Mouse (Mus musculus) stomach, postnatal 0 days (tissue): Measurements from ENCODE around the gene St6galnac5. TPM values are rescaled to one million over a fixed set of nuclear protein-coding genes. Genes with fewer than 3 reads are reported as not detected.
A peak's percentile ranks its signal among the peaks of the same experiment; 100 is the strongest.

Experiments
- ATAC-seq: fragments of 200-750 bp; cut with Nextera tagmentation; 2 replicates; pipeline ENCODE4 v1.8.0; 2017; ENCODE audit not compliant: low FRiP score, low TSS enrichment
- DNase-seq: peaks from one replicate; pipeline ENCODE4 v3.0.0-alpha.2; 2016; ENCODE audit warnings: low spot score
- H3K27ac ChIP-seq: fragments of 300-500 bp; sonication (generic); replicated peaks from 2 replicates; pipeline ENCODE4 v1.5.1; 2014; ENCODE audit warnings: mild to moderate bottlenecking, control low read depth
- H3K27me3 ChIP-seq: fragments of 300-500 bp; sonication (generic); 2 replicates; pipeline ENCODE4 v1.6.1; 2014; ENCODE audit warnings: low read length; ENCODE audit not compliant: control insufficient read depth, insufficient read depth
- H3K36me3 ChIP-seq: fragments of 300-500 bp; sonication (generic); 2 replicates; pipeline ENCODE4 v1.6.1; 2014; ENCODE audit warnings: low read length, mixed read lengths; ENCODE audit not compliant: control insufficient read depth, insufficient read depth
- H3K4me1 ChIP-seq: fragments of 300-500 bp; sonication (generic); replicated peaks from 2 replicates; pipeline ENCODE4 v1.6.1; 2014; ENCODE audit warnings: antibody characterized with exemption; ENCODE audit not compliant: control insufficient read depth, insufficient read depth
- H3K4me2 ChIP-seq: fragments of 300-500 bp; sonication (generic); replicated peaks from 2 replicates; pipeline ENCODE4 v1.6.1; 2014; ENCODE audit warnings: low read depth, mild to moderate bottlenecking, control low read depth, moderate library complexity
- H3K4me3 ChIP-seq: fragments of 300-500 bp; sonication (generic); 2 replicates; pipeline ENCODE4 v1.5.1; 2014; ENCODE audit warnings: low read depth, low read length, control low read depth
- H3K9ac ChIP-seq: fragments of 300-500 bp; sonication (generic); 2 replicates; pipeline ENCODE4 v1.6.1; 2014; ENCODE audit warnings: mild to moderate bottlenecking, low read length, control low read depth, mixed read lengths
- H3K9me3 ChIP-seq: fragments of 300-500 bp; sonication (generic); 2 replicates; pipeline ENCODE4 v1.6.1; 2016; ENCODE audit warnings: low read length; ENCODE audit not compliant: control insufficient read depth
- CTCF ChIP-seq: IDR thresholded peaks from 2 replicates; pipeline ENCODE4 v1.5.1; 2016; ENCODE audit warnings: antibody characterized with exemption, low read depth, mild to moderate bottlenecking, moderate library complexity
- EP300 ChIP-seq: optimal IDR thresholded peaks from 2 replicates; pipeline ENCODE3; 2016; ENCODE audit warnings: antibody characterized with exemption
- WGBS: fragments of 180-500 bp; shearing (Covaris S2); extraction: QIAGEN DNeasy Blood & Tissue Kit; methylation state at CpG from one replicate; pipeline ENCODE4 v1.1.7; 2014; 5-methylcytosine and 5-hydroxymethylcytosine counted together
- polyA plus RNA-seq: library from polyadenylated mRNA; unstranded; fragments of >200 nt; fragmentation: Nextera tagmentation; extraction: Ambion mirVana; gene quantifications from 2 replicates; pipeline ENCODE4 v1.2.1, GENCODE M21; 2015

St6galnac5 gene
- polyA plus RNA-seq, 1 experiment from 2014 or later, result 0.57 TPM

DNA sequence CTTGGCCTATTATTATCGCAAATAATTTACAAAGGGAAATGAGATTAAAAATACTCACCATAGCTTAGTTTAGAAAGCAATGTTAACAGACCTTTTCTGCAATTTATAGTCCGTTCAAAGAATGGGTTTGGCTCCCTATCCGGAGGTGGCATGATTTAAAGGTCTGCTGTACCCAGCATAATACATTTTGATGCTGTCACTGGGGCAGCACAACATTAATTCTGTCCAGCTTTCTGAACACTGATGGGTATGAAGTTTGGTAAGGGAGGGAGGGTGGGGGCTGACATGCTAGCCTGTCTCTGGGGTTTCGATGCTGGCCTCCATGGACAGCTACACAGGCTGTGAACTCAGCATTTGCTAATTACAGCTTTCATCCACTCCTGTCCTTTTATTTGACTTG lies 149.6 kb downstream of the St6galnac5 start:
- Histone ChIP-seq H3K9ac (no peak overlapping the region), H3K4me3 (no peak overlapping the region), H3K4me1 (no peaks in the 10 kb centered on the region), H3K4me2 (no peak overlapping the region), H3K27ac (no peak overlapping the region), H3K36me3 (no peaks in the 10 kb centered on the region), H3K27me3 (no peaks in the 10 kb centered on the region), H3K9me3 (no peaks in the 10 kb centered on the region)
- WGBS, result 88% methylated on average over 4 of the region's 4 CpGs
- TF ChIP-seq EP300 (no peak), CTCF (no peak)
- no peak for DNase-seq
- ATAC-seq, result no peak

DNA sequence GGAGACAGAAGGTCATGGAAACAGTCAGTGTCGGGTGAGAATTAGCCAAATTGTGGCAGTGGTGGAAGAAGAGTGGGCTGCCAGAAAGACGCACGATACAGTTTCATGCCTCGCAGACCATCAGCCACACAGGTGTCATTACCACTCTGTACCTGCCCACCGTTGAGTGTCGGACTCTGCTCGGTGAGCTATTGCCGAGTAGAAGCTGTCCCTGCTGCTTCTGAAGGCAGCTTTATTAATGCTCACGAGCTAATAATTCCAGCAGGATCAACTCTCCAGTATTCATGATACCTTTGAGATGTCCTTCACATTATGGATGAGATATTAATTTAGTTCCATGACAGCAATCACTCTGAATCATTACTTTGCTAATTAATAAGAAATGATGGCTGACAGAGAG lies 150.1 kb downstream of the St6galnac5 start:
- ATAC-seq (no peak), DNase-seq (no peak)
- no peak overlapping the region for H3K9ac ChIP-seq
- H3K9me3 ChIP-seq, result no peaks in the 10 kb centered on the region
- no peaks in the 10 kb centered on the region for H3K27me3 ChIP-seq
- H3K4me1 ChIP-seq, result no peaks in the 10 kb centered on the region
- TF ChIP-seq CTCF (no peak), EP300 (no peak)
- 87% methylated on average over 9 of the region's 9 CpGs for WGBS
- no peak overlapping the region for H3K27ac ChIP-seq
- no peaks in the 10 kb centered on the region for H3K36me3 ChIP-seq
- no peak overlapping the region for H3K4me3 ChIP-seq
- H3K4me2 ChIP-seq, result no peak overlapping the region

DNA sequence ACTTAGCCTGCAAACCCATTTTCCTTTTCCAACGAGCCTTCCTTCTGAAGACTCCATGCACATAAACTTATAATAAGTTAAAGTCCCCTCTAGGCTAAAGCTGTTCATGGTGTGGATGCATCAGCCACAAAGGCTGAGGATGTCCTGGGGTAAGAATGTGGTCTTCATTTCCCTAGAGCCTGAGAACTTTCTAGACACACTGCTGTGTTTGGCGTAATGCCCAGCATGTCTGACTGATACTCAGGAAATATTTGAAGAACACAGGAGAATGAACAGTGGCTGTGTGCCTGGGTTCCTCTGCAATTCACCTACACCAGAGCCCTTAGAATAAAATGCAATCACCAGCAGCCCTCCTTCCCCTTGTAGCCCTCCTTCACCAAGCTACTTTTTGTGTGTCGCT lies 150.7 kb downstream of the St6galnac5 start:
- TF ChIP-seq CTCF, result no peak
- WGBS, result 67% methylated on average over 3 of the region's 3 CpGs
- Histone ChIP-seq H3K9me3 (no peaks in the 10 kb centered on the region), H3K36me3 (no peaks in the 10 kb centered on the region), H3K4me3 (no peak overlapping the region), H3K9ac (no peak overlapping the region), H3K4me1 (no peaks in the 10 kb centered on the region), H3K27me3 (no peaks in the 10 kb centered on the region), H3K27ac (no peak overlapping the region), H3K4me2 (no peak overlapping the region)
- no peak for ATAC-seq
- no peak for DNase-seq

GRCm38 (mm10) chr3:152821202-152821601 lies 160.8 kb downstream of the St6galnac5 start:
- WGBS, result 41% methylated on average over 14 of the region's 14 CpGs
- peak; percentile 76 for DNase-seq
- ATAC-seq, result peak; percentile 32; the same call in 1 of the 2 replicates
- no peaks in the 10 kb centered on the region for H3K36me3 ChIP-seq
- H3K9me3 ChIP-seq, result no peaks in the 10 kb centered on the region
- TF ChIP-seq CTCF (no peak), EP300 (no peak)
- no peak overlapping the region for H3K9ac ChIP-seq
- H3K27me3 ChIP-seq, result no peaks in the 10 kb centered on the region
- H3K27ac ChIP-seq, result no peak overlapping the region
- H3K4me2 ChIP-seq, result no peak overlapping the region
- no peak overlapping the region for H3K4me3 ChIP-seq
- H3K4me1 ChIP-seq, result no peaks in the 10 kb centered on the region

DNA sequence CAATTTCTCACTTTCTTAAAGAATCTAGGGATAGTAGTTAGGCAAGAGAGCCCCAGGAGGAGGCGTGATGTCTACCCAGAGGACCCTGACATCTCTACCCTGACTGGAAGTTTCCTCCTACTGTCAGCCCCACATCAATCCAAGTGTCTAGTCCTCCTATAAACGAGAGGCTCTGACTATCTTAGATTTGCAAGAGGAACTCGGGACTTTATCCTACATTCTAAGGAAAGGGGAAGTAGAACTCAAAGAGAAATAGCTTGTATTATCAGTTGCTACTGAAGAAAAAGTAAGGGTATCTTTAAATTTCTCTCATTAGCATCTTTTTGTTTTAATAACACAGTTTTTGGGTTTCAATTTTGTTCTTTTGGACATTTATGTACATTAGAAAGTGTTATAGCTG lies 161.6 kb downstream of the St6galnac5 start:
- Histone ChIP-seq H3K4me1 (no peaks in the 10 kb centered on the region), H3K36me3 (no peaks in the 10 kb centered on the region), H3K27me3 (no peaks in the 10 kb centered on the region), H3K4me3 (no peak overlapping the region), H3K4me2 (no peak overlapping the region), H3K9me3 (no peaks in the 10 kb centered on the region), H3K27ac (no peak overlapping the region), H3K9ac (no peak overlapping the region)
- DNase-seq (no peak), ATAC-seq (no peak)
- TF ChIP-seq CTCF (no peak), EP300 (no peak)
- WGBS, result 69% methylated on average over 3 of the region's 3 CpGs

DNA sequence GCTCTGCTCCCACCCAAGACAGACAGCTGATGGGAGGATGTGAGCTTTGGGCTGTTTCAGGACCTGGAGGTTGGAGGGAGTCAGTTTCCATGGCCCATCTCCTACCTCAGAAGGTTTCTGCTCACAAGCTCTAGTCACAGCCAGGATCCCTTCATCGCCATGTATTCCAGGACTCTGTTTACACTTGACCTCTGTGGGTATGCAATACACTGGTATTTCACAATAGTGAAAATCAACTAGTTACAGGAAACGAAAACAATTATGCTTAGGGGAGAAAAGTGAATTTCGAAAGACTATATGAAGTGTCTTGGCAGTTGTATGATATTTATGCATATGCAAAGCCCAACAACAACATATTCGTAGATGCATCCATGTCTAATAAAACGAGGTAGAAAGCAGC lies 166.9 kb downstream of the St6galnac5 start:
- H3K9ac ChIP-seq, result no peak overlapping the region
- TF ChIP-seq EP300 (no peak), CTCF (no peak)
- no peaks in the 10 kb centered on the region for H3K27me3 ChIP-seq
- H3K4me2 ChIP-seq, result no peak overlapping the region
- H3K9me3 ChIP-seq, result no peaks in the 10 kb centered on the region
- H3K4me3 ChIP-seq, result no peak overlapping the region
- ATAC-seq (no peak), DNase-seq (no peak)
- no peaks in the 10 kb centered on the region for H3K4me1 ChIP-seq
- no peaks in the 10 kb centered on the region for H3K36me3 ChIP-seq
- H3K27ac ChIP-seq, result no peak overlapping the region
- WGBS, result 82% methylated on average over 5 of the region's 5 CpGs
